Mouse (Mus musculus): Measurements from ENCODE around the gene Olfr372. TPM values are rescaled to one million over a fixed set of nuclear protein-coding genes. Genes with fewer than 3 reads are reported as not detected.
"Not testable (repeated sequence)": the region's sequence is repeated elsewhere in the genome, so short reads cannot be mapped to it uniquely, and the experiment has no call there.

The Olfr372 gene
- polyA plus RNA-seq, 1 experiment from 2014 or later = not detected

DNA sequence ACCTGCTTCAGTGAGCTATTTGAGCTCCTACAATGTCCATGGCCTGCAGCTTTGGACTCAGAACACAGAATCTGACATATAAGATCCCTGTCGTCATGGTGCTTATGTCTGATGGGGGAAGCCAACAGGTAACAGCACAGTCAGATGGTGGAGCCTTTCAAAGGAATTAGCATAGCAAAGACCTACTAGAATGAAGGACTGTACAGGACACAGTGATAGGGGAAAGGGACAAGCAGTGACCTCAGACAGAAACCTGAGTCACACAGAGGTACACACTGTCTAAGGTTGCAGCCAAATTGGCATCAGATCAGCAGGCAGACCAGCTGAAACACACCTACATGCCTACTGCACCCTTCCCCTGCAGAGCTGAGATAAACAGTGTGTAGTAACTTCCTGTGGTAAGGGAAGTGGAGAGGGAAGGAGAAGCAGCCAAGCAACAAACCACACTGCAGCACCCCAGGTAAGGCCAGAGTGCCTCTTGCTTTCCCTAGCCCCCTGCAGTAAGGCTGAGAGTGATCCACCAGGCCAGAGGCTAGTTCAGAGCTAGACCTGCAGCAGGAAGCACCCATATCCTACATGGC is 25.9 kb downstream of the Olfr372 start:
- H3K4me3 ChIP-seq (ENCODE audit: low read length); H3K27me3 ChIP-seq (ENCODE audit: control insufficient read depth, insufficient read depth, low read length); H3K27ac ChIP-seq (ENCODE audit: low read depth, low read length); ATAC-seq (ENCODE audit: low FRiP score, low TSS enrichment); H3K4me2 ChIP-seq (replicated peaks; ENCODE audit: low read depth, low read length); H3K4me1 ChIP-seq (ENCODE audit: control insufficient read depth, insufficient read depth, low read length); H3K9ac ChIP-seq (ENCODE audit: low read depth, low read length); H3K9me3 ChIP-seq (ENCODE audit: control insufficient read depth, low read length); H3K36me3 ChIP-seq (ENCODE audit: control insufficient read depth, insufficient read depth, low read length): not testable (repeated sequence)
- WGBS = 87% methylated on average over 1 of the region's 1 CpGs

- not testable (repeated sequence) for H3K36me3 ChIP-seq (ENCODE audit: control insufficient read depth, insufficient read depth, low read length); ATAC-seq (ENCODE audit: low FRiP score, low TSS enrichment); H3K27me3 ChIP-seq (ENCODE audit: control insufficient read depth, insufficient read depth, low read length); H3K9ac ChIP-seq (ENCODE audit: low read depth, low read length); H3K4me3 ChIP-seq (ENCODE audit: low read length); H3K4me1 ChIP-seq (ENCODE audit: control insufficient read depth, insufficient read depth, low read length); H3K27ac ChIP-seq (ENCODE audit: low read depth, low read length); H3K9me3 ChIP-seq (ENCODE audit: control insufficient read depth, low read length); H3K4me2 ChIP-seq (replicated peaks; ENCODE audit: low read depth, low read length)
Measured at GRCm38 (mm10) chr8:72082877-72083276, 41.9 kb downstream of the Olfr372 start, which contains the start of gene Olfr373. TSS of gene Olfr373 (plus strand) at chr8:72083177.

- H3K9ac ChIP-seq (ENCODE audit: low read depth, low read length) = no peak overlapping the region
- H3K4me1 ChIP-seq (ENCODE audit: control insufficient read depth, insufficient read depth, low read length) = no peaks in the 10 kb centered on the region
- no peak for ATAC-seq (ENCODE audit: low FRiP score, low TSS enrichment)
- no peak overlapping the region for H3K27ac ChIP-seq (ENCODE audit: low read depth, low read length)
- H3K27me3 ChIP-seq (ENCODE audit: control insufficient read depth, insufficient read depth, low read length) = no peaks in the 10 kb centered on the region
- 63% methylated on average over 5 of the region's 5 CpGs for WGBS
- H3K4me3 ChIP-seq (ENCODE audit: low read length) = no peak overlapping the region
- H3K9me3 ChIP-seq (ENCODE audit: control insufficient read depth, low read length) = no peaks in the 10 kb centered on the region
- no peaks in the 10 kb centered on the region for H3K36me3 ChIP-seq (ENCODE audit: control insufficient read depth, insufficient read depth, low read length)
- H3K4me2 ChIP-seq (replicated peaks; ENCODE audit: low read depth, low read length) = no peak overlapping the region
Measured at GRCm38 (mm10) chr8:72084744-72085143, 43.7 kb downstream of the Olfr372 start.

- ATAC-seq (ENCODE audit: low FRiP score, low TSS enrichment); H3K4me2 ChIP-seq (replicated peaks; ENCODE audit: low read depth, low read length); H3K9me3 ChIP-seq (ENCODE audit: control insufficient read depth, low read length); H3K4me3 ChIP-seq (ENCODE audit: low read length); H3K27me3 ChIP-seq (ENCODE audit: control insufficient read depth, insufficient read depth, low read length); H3K27ac ChIP-seq (ENCODE audit: low read depth, low read length); H3K9ac ChIP-seq (ENCODE audit: low read depth, low read length); H3K4me1 ChIP-seq (ENCODE audit: control insufficient read depth, insufficient read depth, low read length); H3K36me3 ChIP-seq (ENCODE audit: control insufficient read depth, insufficient read depth, low read length): not testable (repeated sequence)
- WGBS = 84% methylated on average over 3 of the region's 3 CpGs
Measured at GRCm38 (mm10) chr8:72087611-72088010, 46.6 kb downstream of the Olfr372 start.

GRCm38 (mm10) chr8:72096721-72097120 is 55.7 kb downstream of the Olfr372 start:
- H3K4me2 ChIP-seq (replicated peaks; ENCODE audit: low read depth, low read length); H3K9ac ChIP-seq (ENCODE audit: low read depth, low read length); H3K36me3 ChIP-seq (ENCODE audit: control insufficient read depth, insufficient read depth, low read length); H3K4me1 ChIP-seq (ENCODE audit: control insufficient read depth, insufficient read depth, low read length); H3K9me3 ChIP-seq (ENCODE audit: control insufficient read depth, low read length); H3K4me3 ChIP-seq (ENCODE audit: low read length); H3K27me3 ChIP-seq (ENCODE audit: control insufficient read depth, insufficient read depth, low read length); H3K27ac ChIP-seq (ENCODE audit: low read depth, low read length); ATAC-seq (ENCODE audit: low FRiP score, low TSS enrichment): not testable (repeated sequence)

- H3K4me1 ChIP-seq (ENCODE audit: control insufficient read depth, insufficient read depth, low read length); H3K4me3 ChIP-seq (ENCODE audit: low read length); H3K27me3 ChIP-seq (ENCODE audit: control insufficient read depth, insufficient read depth, low read length); H3K9ac ChIP-seq (ENCODE audit: low read depth, low read length); H3K4me2 ChIP-seq (replicated peaks; ENCODE audit: low read depth, low read length); H3K9me3 ChIP-seq (ENCODE audit: control insufficient read depth, low read length); ATAC-seq (ENCODE audit: low FRiP score, low TSS enrichment); H3K36me3 ChIP-seq (ENCODE audit: control insufficient read depth, insufficient read depth, low read length); H3K27ac ChIP-seq (ENCODE audit: low read depth, low read length): not testable (repeated sequence)
- WGBS = 55% methylated on average over 6 of the region's 7 CpGs
Measured at GRCm38 (mm10) chr8:72099377-72100103, 58.5 kb downstream of the Olfr372 start.

DNA sequence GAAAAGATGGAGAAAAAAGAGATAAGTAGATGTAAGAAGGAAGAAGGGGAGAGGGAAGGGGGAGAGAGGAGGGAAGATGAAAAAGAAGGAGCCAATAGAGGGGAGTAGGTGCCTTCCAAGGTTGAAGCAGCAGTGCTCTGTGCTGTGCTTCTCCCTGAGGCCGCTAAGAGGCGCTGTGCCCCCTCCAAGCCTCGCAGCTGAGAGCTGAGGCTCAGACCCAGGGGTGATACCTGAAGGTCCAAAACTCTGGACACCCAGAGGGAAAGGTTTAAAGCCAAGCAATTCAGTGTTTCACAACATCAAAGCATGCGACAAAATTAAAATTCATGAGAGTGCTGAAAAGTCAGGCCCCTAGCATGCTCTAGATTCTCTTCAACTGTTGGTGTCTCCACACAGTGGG is 64.1 kb downstream of the Olfr372 start:
- Histone ChIP-seq H3K4me3 (ENCODE audit: low read length) (no peak overlapping the region), H3K27ac (ENCODE audit: low read depth, low read length) (no peak overlapping the region), H3K9me3 (ENCODE audit: control insufficient read depth, low read length) (peaks cover 3% of the 10 kb centered on the region; the same call in 1 of the 2 replicates), H3K9ac (ENCODE audit: low read depth, low read length) (no peak overlapping the region), H3K4me2 (replicated peaks; ENCODE audit: low read depth, low read length) (no peak overlapping the region), H3K27me3 (ENCODE audit: control insufficient read depth, insufficient read depth, low read length) (no peaks in the 10 kb centered on the region), H3K36me3 (ENCODE audit: control insufficient read depth, insufficient read depth, low read length) (no peaks in the 10 kb centered on the region), H3K4me1 (ENCODE audit: control insufficient read depth, insufficient read depth, low read length) (no peaks in the 10 kb centered on the region)
- ATAC-seq (ENCODE audit: low FRiP score, low TSS enrichment) = no peak
- WGBS = 21% methylated on average over 4 of the region's 4 CpGs

DNA sequence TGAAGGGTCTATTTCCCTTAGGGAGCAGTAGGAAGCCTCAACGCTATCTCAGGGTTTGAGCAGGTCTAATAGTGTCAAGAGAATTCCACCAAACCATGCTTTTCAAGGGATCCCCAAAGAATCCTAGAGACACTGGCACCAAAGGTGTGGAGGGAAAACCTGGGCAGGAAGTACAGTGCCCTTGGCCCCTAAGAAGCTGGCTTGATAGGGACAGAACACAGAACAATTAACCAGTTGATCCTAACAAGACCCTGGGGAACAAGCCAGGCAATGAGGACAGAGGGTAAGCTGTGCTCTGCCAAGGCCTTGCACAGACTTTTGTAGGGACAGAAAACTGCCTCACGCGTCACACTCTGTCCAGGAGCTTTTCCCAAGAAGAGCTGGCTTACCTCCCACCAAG is 65.7 kb downstream of the Olfr372 start, which contains the start of gene Olfr374:
Gene Olfr374, plus strand, starts transcription at position 301 of the 400 bp plus-strand sequence.
- Histone ChIP-seq H3K27ac (ENCODE audit: low read depth, low read length) (no peak within 1 kb of the TSS), H3K4me3 (ENCODE audit: low read length) (no peak within 1 kb of the TSS)
- ATAC-seq (ENCODE audit: low FRiP score, low TSS enrichment) = no peak

More for the DNA sequence above, 65.7 kb downstream of the Olfr372 start, which contains the start of gene Olfr374:
- no peak within 1 kb of the TSS for H3K4me2 ChIP-seq (replicated peaks; ENCODE audit: low read depth, low read length)
- no peaks in the 10 kb centered on the region for H3K27me3 ChIP-seq (ENCODE audit: control insufficient read depth, insufficient read depth, low read length)
- no peak within 1 kb of the TSS for H3K9ac ChIP-seq (ENCODE audit: low read depth, low read length)
- peaks cover 3% of the 10 kb centered on the region; the same call in 1 of the 2 replicates for H3K9me3 ChIP-seq (ENCODE audit: control insufficient read depth, low read length)
- 91% methylated on average over 3 of the region's 3 CpGs for WGBS
- H3K36me3 ChIP-seq (ENCODE audit: control insufficient read depth, insufficient read depth, low read length) = no peaks in the 10 kb centered on the region
- no peaks in the 10 kb centered on the region for H3K4me1 ChIP-seq (ENCODE audit: control insufficient read depth, insufficient read depth, low read length)
